Comparison of ENCODE assay signal across 26 mouse cellular contexts in genomic region chr4:82856986-82857385, GRCm38 (mm10). TPM values are rescaled to one million over a fixed set of nuclear protein-coding genes. Genes with fewer than 3 reads are reported as not detected.
A peak's percentile ranks its signal among the peaks of the same experiment; 100 is the strongest.
DNase-seq lines count a peak whose midpoint lies in the region; ATAC-seq and TF ChIP-seq lines count a peak whose summit lies in the region.
"Had no signal": no experiment of that assay in that cellular context is flagged by ENCODE, and none has a peak within 500 bp of the region (broad histone marks: within the 10 kb centered on the region; RNA-seq: fewer than 3 reads in every experiment).

No protein-coding gene starts in this region.

- H3K27ac ChIP-seq in forebrain, embryonic 13.5 days = peak overlapping the region; percentile 10; the same call in 1 of the 2 replicates
- no peak overlapping the region for H3K27ac ChIP-seq in forebrain, embryonic 10.5 days
- 0 out of 2 replicates have a peak overlapping the region, but pooled peaks have one; percentile 15 for H3K27ac ChIP-seq in forebrain, embryonic 15.5 days (replicated peaks)
- no peak overlapping the region for H3K27ac ChIP-seq in forebrain, postnatal 0 days (ENCODE audit: low read depth, low read length)
- no peak overlapping the region for H3K27ac ChIP-seq in hindbrain, embryonic 15.5 days (replicated peaks)
- H3K27ac ChIP-seq in hindbrain, embryonic 14.5 days = no peak overlapping the region
- H3K27ac ChIP-seq: embryonic facial prominence, embryonic 13.5 days; embryonic facial prominence, embryonic 15.5 days; forebrain, embryonic 12.5 days had no signal

- H3K27me3 ChIP-seq in forebrain, embryonic 13.5 days = no peaks in the 10 kb centered on the region
- no peaks in the 10 kb centered on the region for H3K27me3 ChIP-seq in forebrain, embryonic 10.5 days (ENCODE audit: poor library complexity, severe bottlenecking)
- H3K27me3 ChIP-seq in forebrain, embryonic 15.5 days = no peaks in the 10 kb centered on the region
- H3K27me3 ChIP-seq in forebrain, postnatal 0 days (ENCODE audit: insufficient read depth, low read length) = no peaks in the 10 kb centered on the region
- H3K27me3 ChIP-seq in hindbrain, embryonic 15.5 days = no peaks in the 10 kb centered on the region
- H3K27me3 ChIP-seq in hindbrain, embryonic 14.5 days (ENCODE audit: control insufficient read depth, insufficient read depth, low read length) = no peaks in the 10 kb centered on the region
- H3K27me3 ChIP-seq: embryonic facial prominence, embryonic 13.5 days; embryonic facial prominence, embryonic 15.5 days; forebrain, embryonic 12.5 days; Patski had no signal

- ATAC-seq in forebrain, embryonic 13.5 days = no peak
- no peak for ATAC-seq in forebrain, embryonic 15.5 days (replicated peaks)
- ATAC-seq in forebrain, postnatal 0 days = no peak
- no peak for ATAC-seq in hindbrain, embryonic 15.5 days (ENCODE audit: low FRiP score, low read depth)
- ATAC-seq in hindbrain, embryonic 14.5 days (ENCODE audit: low FRiP score) = no peak
- ATAC-seq: activated CD4-positive, CD25-positive, alpha-beta regulatory T cell, adult 4 months; Patski had no signal

- no peak for TF ChIP-seq CTCF in forebrain, postnatal 0 days (IDR thresholded peaks at IDR 0.05; ENCODE audit: low read depth)

- H3K9me3 ChIP-seq in forebrain, embryonic 13.5 days (replicated peaks) = no peaks in the 10 kb centered on the region
- no peaks in the 10 kb centered on the region for H3K9me3 ChIP-seq in forebrain, embryonic 10.5 days
- H3K9me3 ChIP-seq in forebrain, embryonic 15.5 days = no peaks in the 10 kb centered on the region
- H3K9me3 ChIP-seq in forebrain, postnatal 0 days (ENCODE audit: low read length) = no peaks in the 10 kb centered on the region
- no peaks in the 10 kb centered on the region for H3K9me3 ChIP-seq in hindbrain, embryonic 15.5 days
- no peaks in the 10 kb centered on the region for H3K9me3 ChIP-seq in hindbrain, embryonic 14.5 days (ENCODE audit: control insufficient read depth, low read length)
- H3K9me3 ChIP-seq: embryonic facial prominence, embryonic 13.5 days; embryonic facial prominence, embryonic 15.5 days; forebrain, embryonic 12.5 days had no signal

- H3K4me2 ChIP-seq in forebrain, embryonic 13.5 days = no peak overlapping the region
- H3K4me2 ChIP-seq in forebrain, embryonic 15.5 days (replicated peaks) = no peak overlapping the region
- H3K4me2 ChIP-seq in forebrain, postnatal 0 days (ENCODE audit: low read depth) = no peak overlapping the region
- 0 out of 2 replicates have a peak overlapping the region, but pooled peaks have one; percentile 4 for H3K4me2 ChIP-seq in hindbrain, embryonic 15.5 days
- H3K4me2 ChIP-seq in hindbrain, embryonic 14.5 days (replicated peaks) = no peak overlapping the region
- H3K4me2 ChIP-seq: embryonic facial prominence, embryonic 13.5 days; embryonic facial prominence, embryonic 15.5 days; forebrain, embryonic 12.5 days had no signal

- H3K36me3 ChIP-seq in forebrain, embryonic 13.5 days (ENCODE audit: poor library complexity, severe bottlenecking) = peaks cover 6% of the 10 kb centered on the region; the same call in 1 of the 2 replicates
- peaks cover 8% of the 10 kb centered on the region for H3K36me3 ChIP-seq in forebrain, embryonic 10.5 days (replicated peaks)
- no peaks in the 10 kb centered on the region for H3K36me3 ChIP-seq in forebrain, embryonic 15.5 days
- no peaks in the 10 kb centered on the region for H3K36me3 ChIP-seq in forebrain, postnatal 0 days (ENCODE audit: insufficient read depth)
- H3K36me3 ChIP-seq in hindbrain, embryonic 15.5 days = no peaks in the 10 kb centered on the region
- H3K36me3 ChIP-seq in hindbrain, embryonic 14.5 days (replicated peaks; ENCODE audit: control insufficient read depth, insufficient read depth) = peaks cover 5% of the 10 kb centered on the region; the same call in 1 of the 2 replicates
- H3K36me3 ChIP-seq: embryonic facial prominence, embryonic 13.5 days; forebrain, embryonic 12.5 days had no signal

- H3K4me1 ChIP-seq in forebrain, embryonic 13.5 days = peaks cover 42% of the 10 kb centered on the region
- peaks cover 20% of the 10 kb centered on the region for H3K4me1 ChIP-seq in forebrain, embryonic 10.5 days
- H3K4me1 ChIP-seq in forebrain, embryonic 15.5 days = peaks cover 29% of the 10 kb centered on the region
- no peaks in the 10 kb centered on the region; the same call in 1 of the 2 replicates for H3K4me1 ChIP-seq in forebrain, postnatal 0 days (ENCODE audit: insufficient read depth)
- peaks cover 22% of the 10 kb centered on the region for H3K4me1 ChIP-seq in hindbrain, embryonic 15.5 days (replicated peaks)
- H3K4me1 ChIP-seq in hindbrain, embryonic 14.5 days (replicated peaks; ENCODE audit: control insufficient read depth, insufficient read depth, low read length) = peaks cover 25% of the 10 kb centered on the region

- H3K4me3 ChIP-seq in forebrain, embryonic 13.5 days = no peak overlapping the region
- H3K4me3 ChIP-seq in forebrain, embryonic 10.5 days = no peak overlapping the region
- no peak overlapping the region for H3K4me3 ChIP-seq in forebrain, embryonic 15.5 days
- no peak overlapping the region for H3K4me3 ChIP-seq in forebrain, postnatal 0 days (ENCODE audit: low read depth, low read length)
- H3K4me3 ChIP-seq in hindbrain, embryonic 15.5 days = no peak overlapping the region
- H3K4me3 ChIP-seq in hindbrain, embryonic 14.5 days (replicated peaks; ENCODE audit: low read length) = no peak overlapping the region
- H3K4me3 ChIP-seq: embryonic facial prominence, embryonic 13.5 days; embryonic facial prominence, embryonic 15.5 days; erythroblast, embryonic 14.5 days; forebrain, embryonic 12.5 days had no signal

- 90% methylated on average over 3 of the region's 3 CpGs for WGBS in forebrain, embryonic 13.5 days
- 93% methylated on average over 3 of the region's 3 CpGs for WGBS in forebrain, embryonic 10.5 days
- WGBS in forebrain, embryonic 15.5 days = 86% methylated on average over 3 of the region's 3 CpGs
- 78% methylated on average over 3 of the region's 3 CpGs for WGBS in forebrain, postnatal 0 days
- WGBS in hindbrain, embryonic 15.5 days = 87% methylated on average over 3 of the region's 3 CpGs
- WGBS in hindbrain, embryonic 14.5 days = 93% methylated on average over 3 of the region's 3 CpGs

- DNase-seq in forebrain, embryonic 10.5 days (ENCODE audit: extremely low spot score, low spot score) = no peak
- no peak for DNase-seq in forebrain, postnatal 0 days
- no peak for DNase-seq in hindbrain, embryonic 14.5 days (ENCODE audit: low spot score)
- DNase-seq in A20 (ENCODE audit: low read depth, low spot score) = peak; percentile 22
- DNase-seq in cerebellum, adult 18-20 months = no peak
- DNase-seq: adrenal gland, adult 8-10 months; adrenal gland, postnatal 14 days; adrenal gland, postnatal 36 days; cerebellum, adult 11-12 months; cerebellum, adult 8-10 months; cerebellum, adult 9-11 months; cerebellum, postnatal 14 days; cerebellum, postnatal 36 days; embryo, embryonic 11 days had no signal

- H3K9ac ChIP-seq in forebrain, embryonic 13.5 days = 0 out of 2 replicates have a peak overlapping the region, but pooled peaks have one; percentile 7
- H3K9ac ChIP-seq in forebrain, embryonic 15.5 days (replicated peaks) = no peak overlapping the region
- H3K9ac ChIP-seq in forebrain, postnatal 0 days = no peak overlapping the region
- H3K9ac ChIP-seq in hindbrain, embryonic 15.5 days = no peak overlapping the region
- H3K9ac ChIP-seq in hindbrain, embryonic 14.5 days = no peak overlapping the region
- H3K9ac ChIP-seq: embryonic facial prominence, embryonic 13.5 days; embryonic facial prominence, embryonic 15.5 days; forebrain, embryonic 12.5 days had no signal

RNA-seq across cellular contexts. Expression of gene Zdhhc21, which starts 2.8 kb away (rescaled TPM):
- polyA plus RNA-seq in forebrain, embryonic 13.5 days (2015; fragmentation: Nextera tagmentation; extraction: Ambion mirVana) = 14.8 and 15.1 TPM in 2 replicates
- 11.6 and 13.7 TPM in 2 replicates for polyA plus RNA-seq in forebrain, embryonic 10.5 days (2016; fragmentation: Nextera tagmentation; extraction: Ambion mirVana)
- 18.2 and 18.3 TPM in 2 replicates for polyA plus RNA-seq in forebrain, embryonic 15.5 days (2015; fragmentation: Nextera tagmentation; extraction: Ambion mirVana)
- 31.6 and 39.6 TPM in 2 replicates for total RNA-seq in forebrain, postnatal 0 days (2014; rRNA removed)
- polyA plus RNA-seq in forebrain, postnatal 0 days (2015; fragmentation: Nextera tagmentation; extraction: Ambion mirVana) = 6.2 and 11.9 TPM in 2 replicates
- polyA plus RNA-seq in hindbrain, embryonic 15.5 days (2015; fragmentation: Nextera tagmentation; extraction: Ambion mirVana) = 17.0 and 18.7 TPM in 2 replicates
- polyA plus RNA-seq in hindbrain, embryonic 14.5 days (2014; fragmentation: Nextera tagmentation; extraction: Ambion mirVana) = 16.8 and 18.7 TPM in 2 replicates
- polyA plus RNA-seq: erythroblast, embryonic 14.5 days had no signal

RNA-seq across cellular contexts. Expression of gene Cer1, which starts 28.0 kb away (rescaled TPM):
- 0.20 and 0.22 TPM in 2 replicates for polyA plus RNA-seq in forebrain, embryonic 13.5 days (2015; fragmentation: Nextera tagmentation; extraction: Ambion mirVana)
- not detected in 2 replicates for polyA plus RNA-seq in forebrain, embryonic 10.5 days (2016; fragmentation: Nextera tagmentation; extraction: Ambion mirVana)
- polyA plus RNA-seq in forebrain, embryonic 15.5 days (2015; fragmentation: Nextera tagmentation; extraction: Ambion mirVana) = 0.19 and 0.27 TPM in 2 replicates
- 0.15 and 0.19 TPM in 2 replicates for total RNA-seq in forebrain, postnatal 0 days (2014; rRNA removed)
- 0.08 TPM in 1 of 2 replicates, not detected in the other for polyA plus RNA-seq in forebrain, postnatal 0 days (2015; fragmentation: Nextera tagmentation; extraction: Ambion mirVana)
- polyA plus RNA-seq in hindbrain, embryonic 15.5 days (2015; fragmentation: Nextera tagmentation; extraction: Ambion mirVana) = not detected in 2 replicates
- not detected in 2 replicates for polyA plus RNA-seq in hindbrain, embryonic 14.5 days (2014; fragmentation: Nextera tagmentation; extraction: Ambion mirVana)
- total RNA-seq: adrenal gland, adult 18-20 months; adrenal gland, adult 8-10 months; adrenal gland, postnatal 14 days; adrenal gland, postnatal 36 days; common myeloid progenitor, adult 5-6 weeks; ES-E14 had no signal
- polyA plus RNA-seq: activated CD4-positive, CD25-positive, alpha-beta regulatory T cell, adult 4 months; erythroblast, embryonic 14.5 days; forebrain, embryonic 12.5 days; Patski had no signal

Comparison
In these comparisons a context has a peak if more than half of its experiments do, and no peak if none do; other contexts are left out.
1. H3K27ac ChIP-seq: peak in forebrain, embryonic 13.5 days (single experiment) and forebrain, embryonic 15.5 days (single experiment); none in forebrain, embryonic 10.5 days (single experiment), forebrain, postnatal 0 days (single experiment), hindbrain, embryonic 15.5 days (single experiment) and hindbrain, embryonic 14.5 days (single experiment).